Comparison of ENCODE assay signal across 26 mouse cellular contexts in genomic region chr2:34941061-34941675, GRCm38 (mm10). TPM values are rescaled to one million over a fixed set of nuclear protein-coding genes. Genes with fewer than 3 reads are reported as not detected.
DNase-seq lines count a peak whose midpoint lies in the region; ATAC-seq and TF ChIP-seq lines count a peak whose summit lies in the region.
"Had no signal": no experiment of that assay in that cellular context is flagged by ENCODE, and none has a peak within 500 bp of the region (broad histone marks: within the 10 kb centered on the region; RNA-seq: fewer than 3 reads in every experiment).

No protein-coding gene starts in this region.

- H3K4me3 ChIP-seq in lung, adult 2 months (replicated peaks; ENCODE audit: extremely low read depth, low read depth, low read length) = no peak overlapping the region
- H3K4me3 ChIP-seq in intestine, postnatal 0 days (ENCODE audit: low read depth, low read length) = no peak overlapping the region
- no peak overlapping the region for H3K4me3 ChIP-seq in stomach, postnatal 0 days (ENCODE audit: low read depth, low read length)
- H3K4me3 ChIP-seq: erythroblast, embryonic 14.5 days; forebrain, embryonic 13.5 days; gastrocnemius, adult 2 months; heart, embryonic 15.5 days; layer of hippocampus, adult 2 months; liver, embryonic 12.5 days; neural tube, embryonic 12.5 days had no signal

- TF ChIP-seq EP300 in stomach, postnatal 0 days (optimal IDR thresholded peaks at IDR 0.05) = no peak

- TF ChIP-seq CTCF in lung, adult 2 months (IDR thresholded peaks at IDR 0.05; ENCODE audit: insufficient read depth, low read length) = no peak
- no peak for TF ChIP-seq CTCF in intestine, postnatal 0 days (IDR thresholded peaks at IDR 0.05; ENCODE audit: low read depth)
- no peak for TF ChIP-seq CTCF in stomach, postnatal 0 days (IDR thresholded peaks at IDR 0.05; ENCODE audit: low read depth)

- no peaks in the 10 kb centered on the region; the same call in 1 of the 2 replicates for H3K27me3 ChIP-seq in intestine, postnatal 0 days (replicated peaks; ENCODE audit: control insufficient read depth, insufficient read depth, low read length)
- no peaks in the 10 kb centered on the region for H3K27me3 ChIP-seq in stomach, postnatal 0 days (ENCODE audit: control insufficient read depth, insufficient read depth, low read length)
- H3K27me3 ChIP-seq: forebrain, embryonic 13.5 days; neural tube, embryonic 12.5 days had no signal

- no peak overlapping the region for H3K27ac ChIP-seq in intestine, postnatal 0 days (ENCODE audit: low read depth, low read length)
- no peak overlapping the region for H3K27ac ChIP-seq in stomach, postnatal 0 days (replicated peaks)
- H3K27ac ChIP-seq: forebrain, embryonic 13.5 days; gastrocnemius, adult 2 months; heart, embryonic 15.5 days; layer of hippocampus, adult 2 months; liver, embryonic 12.5 days; neural tube, embryonic 12.5 days had no signal

- no peaks in the 10 kb centered on the region for H3K36me3 ChIP-seq in intestine, postnatal 0 days (ENCODE audit: control insufficient read depth, insufficient read depth)
- H3K36me3 ChIP-seq in stomach, postnatal 0 days (ENCODE audit: control insufficient read depth, insufficient read depth, low read length) = no peaks in the 10 kb centered on the region
- H3K36me3 ChIP-seq: heart, embryonic 15.5 days; liver, embryonic 12.5 days; neural tube, embryonic 12.5 days had no signal

- no peak for DNase-seq in lung, adult 2 months
- DNase-seq in lung, postnatal 25 days (ENCODE audit: low spot score) = no peak
- DNase-seq in MN1 (ENCODE audit: low spot score) = peak; percentile 39
- peak; percentile 66 for DNase-seq in forelimb bud, embryonic 11.5 days (ENCODE audit: low read depth, low spot score)
- no peak for DNase-seq in lung, adult 18-20 months
- DNase-seq in stomach, postnatal 0 days (ENCODE audit: low spot score) = no peak
- DNase-seq: adrenal gland, postnatal 10 days; cerebellum, adult 2 months; cerebellum, postnatal 36 days; gastrocnemius, adult 2 months; heart, postnatal 4 days; kidney, postnatal 25 days; lung, embryonic 14.5 days; lung, postnatal 36 days; midbrain, embryonic 14.5 days; right cerebral cortex, adult 18-20 months had no signal

- no peaks in the 10 kb centered on the region; the same call in 1 of the 2 replicates for H3K4me1 ChIP-seq in lung, adult 2 months (ENCODE audit: control insufficient read depth, insufficient read depth, low read length)
- 0 out of 2 replicates have a peak, but pooled peaks cover 3% of the 10 kb centered on the region for H3K4me1 ChIP-seq in intestine, postnatal 0 days (replicated peaks; ENCODE audit: control insufficient read depth, insufficient read depth, low read length)
- H3K4me1 ChIP-seq in stomach, postnatal 0 days (replicated peaks; ENCODE audit: control insufficient read depth, insufficient read depth) = no peaks in the 10 kb centered on the region
- H3K4me1 ChIP-seq: forebrain, embryonic 13.5 days; neural tube, embryonic 12.5 days had no signal

- no peak overlapping the region for H3K9ac ChIP-seq in intestine, postnatal 0 days (ENCODE audit: low read depth, low read length)
- H3K9ac ChIP-seq in stomach, postnatal 0 days (ENCODE audit: low read length) = no peak overlapping the region
- H3K9ac ChIP-seq: forebrain, embryonic 13.5 days; heart, embryonic 15.5 days; liver, embryonic 12.5 days; lung, embryonic 14.5 days; neural tube, embryonic 12.5 days had no signal

- peak; percentile 6; the same call in 1 of the 2 replicates for TF ChIP-seq POLR2A in lung, adult 2 months (IDR thresholded peaks at IDR 0.05; ENCODE audit: borderline replicate concordance, extremely low read depth, low read depth, low read length)

- H3K9me3 ChIP-seq in intestine, postnatal 0 days (ENCODE audit: control insufficient read depth) = no peaks in the 10 kb centered on the region
- H3K9me3 ChIP-seq in stomach, postnatal 0 days (ENCODE audit: control insufficient read depth, low read length) = no peaks in the 10 kb centered on the region
- H3K9me3 ChIP-seq: forebrain, embryonic 13.5 days; heart, embryonic 15.5 days; liver, embryonic 12.5 days; neural tube, embryonic 12.5 days had no signal

- WGBS in lung, adult 2 months = 65% methylated on average over 11 of the region's 11 CpGs
- WGBS in intestine, postnatal 0 days = 79% methylated on average over 11 of the region's 11 CpGs
- WGBS in stomach, postnatal 0 days = 79% methylated on average over 11 of the region's 11 CpGs

- ATAC-seq in neutrophil, adult 5-6 weeks (ENCODE audit: extremely low read depth, insufficient number of reproducible peaks, low FRiP score, poor library complexity, severe bottlenecking) = peak; percentile 34; the same call in 1 of the 2 replicates
- no peak for ATAC-seq in intestine, postnatal 0 days
- ATAC-seq in stomach, postnatal 0 days (ENCODE audit: low FRiP score, low TSS enrichment) = no peak
- ATAC-seq: forebrain, embryonic 13.5 days; hindbrain, embryonic 16.5 days; intestine, embryonic 16.5 days; liver, embryonic 12.5 days had no signal

- no peak overlapping the region for H3K4me2 ChIP-seq in intestine, postnatal 0 days (replicated peaks; ENCODE audit: low read depth)
- no peak overlapping the region for H3K4me2 ChIP-seq in stomach, postnatal 0 days (replicated peaks; ENCODE audit: low read depth)
- H3K4me2 ChIP-seq: forebrain, embryonic 13.5 days; heart, embryonic 15.5 days; liver, embryonic 12.5 days; lung, embryonic 14.5 days; neural tube, embryonic 12.5 days had no signal

RNA-seq across cellular contexts. Expression of gene Traf1, which starts 20.4 kb away (rescaled TPM):
- polyA plus RNA-seq in lung, adult 2 months (2012; rRNA removed) = 52.3 and 59.6 TPM in 2 replicates
- 31.1 and 31.3 TPM in 2 replicates for total RNA-seq in neutrophil, adult 5-6 weeks (2017)
- polyA plus RNA-seq in intestine, postnatal 0 days (2015; fragmentation: Nextera tagmentation; extraction: Ambion mirVana) = 1.1 and 1.6 TPM in 2 replicates
- polyA plus RNA-seq in stomach, postnatal 0 days (2015; fragmentation: Nextera tagmentation; extraction: Ambion mirVana) = 1.7 and 2.2 TPM in 2 replicates
- polyA plus RNA-seq: erythroblast, embryonic 14.5 days had no signal

RNA-seq across cellular contexts. Expression of gene Phf19, which starts 27.3 kb away (rescaled TPM):
- 1.1 and 1.5 TPM in 2 replicates for polyA plus RNA-seq in lung, adult 2 months (2012; rRNA removed)
- total RNA-seq in neutrophil, adult 5-6 weeks (2017) = 3.9 and 5.1 TPM in 2 replicates
- polyA plus RNA-seq in intestine, postnatal 0 days (2015; fragmentation: Nextera tagmentation; extraction: Ambion mirVana) = 2.7 and 2.9 TPM in 2 replicates
- polyA plus RNA-seq in stomach, postnatal 0 days (2015; fragmentation: Nextera tagmentation; extraction: Ambion mirVana) = 3.5 and 3.7 TPM in 2 replicates

Comparison
In these comparisons a context has a peak if more than half of its experiments do, and no peak if none do; other contexts are left out.
1. DNase-seq: peak in MN1 (single experiment) and forelimb bud, embryonic 11.5 days (single experiment); none in lung, adult 2 months (single experiment), lung, postnatal 25 days (single experiment), lung, adult 18-20 months (0 of 2) and stomach, postnatal 0 days (single experiment).
2. RNA of gene Traf1, which starts 20.4 kb away (polyA plus RNA-seq): 52.3 to 59.6 TPM in lung, adult 2 months; 1.7 to 2.2 TPM in stomach, postnatal 0 days and 1.1 to 1.6 TPM in intestine, postnatal 0 days; every median in the first group is over 10 times any median in the second.